Mouse (Mus musculus) olfactory bulb, adult 2 months (tissue): ENCODE results near the gene Atl3. TPM values are rescaled to one million over a fixed set of nuclear protein-coding genes. Genes with fewer than 3 reads are reported as not detected.
A peak's percentile ranks its signal among the peaks of the same experiment; 100 is the strongest.

Source experiments
- H3K27ac ChIP-seq: fragments of 200-500 bp; 2 replicates; pipeline ENCODE4 v1.5.1; 2012; ENCODE audit warnings: low read depth, low read length; ENCODE audit not compliant: insufficient read depth
- H3K4me1 ChIP-seq: fragments of 200-500 bp; 2 replicates; pipeline ENCODE4 v1.6.1; 2012; ENCODE audit warnings: low read length; ENCODE audit not compliant: control insufficient read depth, insufficient read depth
- H3K4me3 ChIP-seq: fragments of 200-500 bp; 2 replicates; pipeline ENCODE4 v1.5.1; 2012; ENCODE audit warnings: mild to moderate bottlenecking, low read depth, low read length, moderate library complexity; ENCODE audit not compliant: insufficient read depth
- CTCF ChIP-seq: fragments of 200-500 bp; IDR thresholded peaks from 2 replicates; pipeline ENCODE4 v1.5.1; 2012; ENCODE audit warnings: low read depth, mild to moderate bottlenecking, low read length, moderate library complexity; ENCODE audit not compliant: insufficient read depth
- POLR2A ChIP-seq: fragments of 200-500 bp; IDR thresholded peaks from 2 replicates; pipeline ENCODE4 v1.6.1; 2012; ENCODE audit warnings: mild to moderate bottlenecking, low read depth, low read length, moderate library complexity; ENCODE audit not compliant: insufficient read depth
- WGBS: fragments of 180-500 bp; shearing (Covaris S2); methylation state at CpG from one replicate; pipeline ENCODE4 v1.1.7; 2018; 5-methylcytosine and 5-hydroxymethylcytosine counted together
- polyA plus RNA-seq: library from polyadenylated mRNA; stranded (reverse); fragments of >200 nt; gene quantifications from 2 replicates; pipeline ENCODE4 v1.2.4, GENCODE M21; 2012; ENCODE audit warnings: low replicate concordance; ENCODE audit not compliant: missing spikeins, insufficient read depth, insufficient read length

The Atl3 gene
- polyA plus RNA-seq: not detected in 2 replicates

DNA sequence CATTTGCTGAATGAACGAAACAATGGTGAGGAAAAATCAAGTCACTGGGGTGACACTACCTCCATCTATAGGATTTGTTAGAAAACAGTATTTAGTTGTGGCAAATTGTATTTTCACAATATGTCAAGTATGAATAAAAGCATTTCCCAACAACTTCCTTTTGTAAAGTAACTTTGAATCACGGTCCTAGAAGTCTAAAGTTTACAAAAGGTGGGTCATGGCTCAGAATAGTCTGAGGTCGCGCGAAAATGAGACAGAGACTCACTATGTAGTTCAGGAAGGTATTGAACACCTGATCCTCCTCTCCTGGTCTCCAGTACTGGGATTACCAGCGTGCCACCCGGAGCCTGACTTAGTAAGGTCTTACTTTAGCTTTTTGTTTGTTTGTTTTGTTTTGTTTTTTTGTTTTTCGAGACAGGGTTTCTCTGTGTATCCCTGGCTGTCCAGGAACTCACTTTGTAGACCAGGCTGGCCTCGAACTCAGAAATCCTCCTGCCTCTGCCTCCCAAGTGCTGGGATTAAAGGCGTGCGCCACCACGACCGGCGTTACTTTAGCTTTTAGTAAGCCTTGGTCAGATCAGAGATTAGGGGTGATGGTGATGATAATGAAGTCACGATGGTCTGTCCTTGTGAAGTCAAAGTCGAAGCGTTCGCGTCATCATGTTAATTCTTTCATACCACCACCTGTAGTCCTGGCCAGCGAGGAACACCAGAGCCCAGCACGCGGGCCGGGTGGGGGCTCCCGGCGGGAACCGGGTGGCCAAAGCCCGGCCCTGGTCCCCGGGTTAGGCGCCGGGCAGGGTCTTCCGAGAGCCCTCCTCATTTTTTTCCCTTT lies at the start of gene Atl3:
Gene Atl3, plus strand, starts transcription at position 689 of the 835 bp plus-strand sequence.
- TF ChIP-seq POLR2A (no peak; the same call in none of the 2 replicates), CTCF (no peak)
- WGBS: 27% methylated on average over 31 of the region's 31 CpGs
- Histone ChIP-seq H3K4me3 (peak within 1 kb of the TSS; percentile 61), H3K27ac (peak within 1 kb of the TSS; percentile 88), H3K4me1 (peaks cover 2% of the 10 kb centered on the region; the same call in 1 of the 2 replicates)

DNA sequence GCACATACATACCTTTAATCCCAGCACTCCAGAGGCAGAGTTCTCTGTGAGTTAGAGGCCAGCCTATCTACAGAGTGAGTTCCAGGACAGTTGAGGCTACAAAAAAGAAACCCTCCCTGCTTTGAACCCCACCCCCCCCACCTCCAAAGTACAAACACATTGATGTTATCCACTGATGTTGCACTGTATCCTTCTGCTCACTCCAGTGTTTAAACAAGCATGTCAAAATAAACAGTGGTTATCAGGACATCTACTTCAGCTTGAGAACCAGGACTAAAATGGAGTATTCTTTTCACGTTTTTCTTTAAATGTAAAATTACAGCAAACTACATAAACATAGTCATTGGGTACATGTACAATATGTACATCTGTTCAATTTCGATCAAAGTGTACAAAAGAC lies 48.7 kb upstream of the Atl3 start:
- WGBS: 68% methylated on average over 2 of the region's 2 CpGs
- Histone ChIP-seq H3K27ac (no peak overlapping the region), H3K4me1 (peaks cover 4% of the 10 kb centered on the region), H3K4me3 (no peak overlapping the region)
- no peak for TF ChIP-seq POLR2A
- no peak for TF ChIP-seq CTCF

DNA sequence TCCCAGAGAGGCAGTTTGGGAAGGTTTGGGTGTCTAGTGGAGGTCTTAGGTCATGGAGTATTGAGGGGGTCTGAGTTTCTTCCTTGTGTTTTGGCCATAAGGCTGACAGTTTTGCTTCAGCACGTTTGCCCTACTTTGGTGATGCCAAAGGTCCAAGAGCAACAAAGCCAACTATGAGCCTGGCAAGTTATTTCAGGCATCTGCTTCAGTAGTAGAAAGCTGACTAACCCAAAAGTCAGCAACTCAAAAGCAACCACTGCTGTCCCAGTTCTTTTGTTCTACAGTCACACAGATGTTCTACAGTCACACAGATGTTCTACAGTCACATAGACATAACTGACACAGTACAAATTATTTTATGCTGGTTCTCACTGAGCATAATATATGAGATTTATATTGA lies 48.2 kb upstream of the Atl3 start:
- peaks cover 4% of the 10 kb centered on the region for H3K4me1 ChIP-seq
- H3K4me3 ChIP-seq: no peak overlapping the region
- WGBS: 50% methylated on average over 1 of the region's 1 CpGs
- TF ChIP-seq POLR2A (no peak), CTCF (no peak)
- H3K27ac ChIP-seq: no peak overlapping the region

DNA sequence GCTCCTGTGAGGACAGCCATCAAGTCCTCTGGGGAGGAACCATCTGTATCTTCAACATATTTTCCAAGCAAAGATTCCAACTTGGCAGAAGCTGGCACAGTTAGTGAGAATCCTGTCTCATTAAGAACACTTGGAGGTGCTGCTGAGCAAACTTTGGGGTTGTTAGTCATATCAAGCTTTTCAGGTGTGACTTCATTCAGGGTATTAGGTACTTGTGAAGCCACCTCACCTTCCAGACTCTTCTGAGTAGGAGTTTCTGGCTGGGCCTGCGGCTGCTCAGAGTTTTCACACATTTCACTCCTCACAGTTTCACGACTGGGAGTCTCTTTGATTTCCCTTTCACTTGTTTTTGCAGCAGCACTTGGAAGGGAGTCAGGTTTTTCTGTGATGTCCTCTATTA lies 37.0 kb upstream of the Atl3 start:
- TF ChIP-seq POLR2A (no peak), CTCF (no peak)
- 0 out of 2 replicates have a peak, but pooled peaks cover 2% of the 10 kb centered on the region for H3K4me1 ChIP-seq
- H3K27ac ChIP-seq: no peak overlapping the region
- no peak overlapping the region for H3K4me3 ChIP-seq
- 45% methylated on average over 2 of the region's 2 CpGs for WGBS

DNA sequence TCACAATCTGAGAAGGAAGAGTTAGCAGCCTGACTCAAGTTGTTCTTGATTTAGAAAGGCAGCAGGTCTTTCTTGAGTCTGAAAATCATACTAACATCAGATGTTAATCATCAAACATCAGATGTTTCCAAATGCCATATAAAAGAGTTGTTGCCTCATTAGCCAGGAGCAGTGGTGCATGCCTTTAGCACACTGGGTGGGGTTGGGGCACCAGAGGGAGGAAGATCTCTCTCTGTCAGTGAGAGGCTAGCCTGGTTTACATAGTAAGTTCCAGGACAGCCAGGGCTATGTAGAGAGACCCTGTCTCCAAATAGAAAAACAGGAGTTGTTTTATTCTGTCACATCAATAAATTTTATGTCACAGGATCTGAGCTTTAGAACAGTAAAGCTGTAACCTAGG lies 34.9 kb upstream of the Atl3 start:
- H3K4me1 ChIP-seq: 0 out of 2 replicates have a peak, but pooled peaks cover 2% of the 10 kb centered on the region
- H3K27ac ChIP-seq: no peak overlapping the region
- TF ChIP-seq CTCF (no peak), POLR2A (no peak)
- no peak overlapping the region for H3K4me3 ChIP-seq

DNA sequence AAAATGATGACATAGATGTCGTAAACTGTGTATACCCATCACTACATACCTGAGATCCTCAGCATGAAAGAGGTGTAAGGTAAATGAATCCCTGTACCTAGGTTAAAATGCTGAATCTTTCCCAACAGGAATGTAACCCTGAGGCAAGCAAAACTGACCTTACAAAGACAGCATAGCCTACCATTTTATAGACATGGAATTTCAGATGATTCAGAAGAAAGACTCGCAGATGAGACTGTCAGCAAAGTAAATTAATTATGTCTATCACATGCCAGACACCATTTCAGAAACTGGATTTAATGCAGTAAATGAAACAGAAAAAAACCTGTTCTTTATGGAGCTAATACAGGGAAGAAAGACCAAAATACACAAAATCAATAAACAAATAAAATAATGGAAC lies 34.5 kb upstream of the Atl3 start:
- TF ChIP-seq CTCF: no peak
- TF ChIP-seq POLR2A: no peak
- WGBS: 90% methylated on average over 2 of the region's 2 CpGs
- H3K4me3 ChIP-seq: no peak overlapping the region
- H3K4me1 ChIP-seq: 0 out of 2 replicates have a peak, but pooled peaks cover 2% of the 10 kb centered on the region
- no peak overlapping the region for H3K27ac ChIP-seq

DNA sequence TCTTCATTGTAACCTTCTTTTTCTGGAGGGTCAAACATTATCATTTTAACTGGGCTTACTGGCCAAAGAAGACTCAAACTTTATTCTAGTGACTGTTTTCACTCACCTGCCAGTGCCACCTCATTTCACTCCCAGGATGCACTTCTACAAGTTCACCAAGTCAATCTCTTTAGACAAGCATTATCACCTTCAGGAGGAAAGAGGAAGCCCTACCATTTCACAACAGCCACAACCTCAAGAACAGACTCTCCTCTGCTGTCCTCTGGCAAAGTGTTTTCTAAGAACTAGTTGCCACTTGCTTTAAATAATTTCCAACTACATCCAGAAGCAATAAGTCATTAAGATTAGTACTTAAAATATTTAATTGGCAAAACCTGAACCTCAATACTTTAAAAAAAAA lies 25.9 kb upstream of the Atl3 start:
- TF ChIP-seq CTCF (no peak), POLR2A (no peak)
- H3K4me3 ChIP-seq: no peak overlapping the region
- no peak overlapping the region for H3K27ac ChIP-seq
- H3K4me1 ChIP-seq: no peaks in the 10 kb centered on the region

DNA sequence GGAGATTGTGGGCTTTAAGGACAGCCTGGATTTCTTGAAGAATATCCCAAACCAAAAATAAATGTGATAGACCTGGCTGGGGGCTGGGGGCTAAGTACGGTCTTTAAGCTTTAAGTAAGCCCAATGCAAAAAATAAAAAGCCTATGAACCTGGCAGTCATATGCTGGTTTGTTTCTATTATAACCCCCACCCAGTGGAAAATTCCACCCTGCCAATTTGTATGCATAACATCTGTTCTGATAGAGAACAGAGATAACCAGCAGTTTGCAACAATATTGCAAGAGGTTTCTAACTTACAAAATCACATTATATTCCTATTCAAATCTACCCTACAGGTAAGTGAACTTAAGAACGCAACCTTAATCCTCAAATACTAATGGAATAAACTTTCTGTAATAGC lies 23.2 kb upstream of the Atl3 start:
- Histone ChIP-seq H3K4me1 (no peaks in the 10 kb centered on the region), H3K4me3 (no peak overlapping the region), H3K27ac (no peak overlapping the region)
- no peak for TF ChIP-seq CTCF
- no peak for TF ChIP-seq POLR2A
- WGBS: 82% methylated on average over 2 of the region's 2 CpGs

DNA sequence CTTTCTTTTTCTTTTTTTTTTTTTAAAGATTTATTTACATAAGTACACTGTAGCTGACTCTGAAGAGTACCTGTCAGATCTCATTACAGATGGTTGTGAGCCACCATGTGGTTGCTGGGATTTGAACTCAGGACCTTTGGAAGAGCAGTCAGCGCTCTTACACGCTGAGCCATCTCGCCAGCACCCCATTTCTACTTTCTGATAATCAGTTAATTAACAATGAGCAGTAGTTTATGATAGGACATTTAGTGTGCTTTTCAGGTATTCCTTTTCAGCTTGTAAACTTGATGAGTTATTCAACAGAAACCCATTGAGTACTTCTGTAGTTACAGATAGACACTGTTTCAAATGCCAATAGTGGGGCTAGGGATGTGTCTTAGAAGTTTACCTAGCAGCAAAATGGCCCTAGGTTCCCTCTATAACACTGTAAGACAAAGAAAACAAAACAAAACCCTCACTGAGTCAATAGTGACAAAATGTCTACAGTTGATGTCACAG lies 14.0 kb upstream of the Atl3 start:
- TF ChIP-seq POLR2A: no peak
- no peak for TF ChIP-seq CTCF
- H3K27ac ChIP-seq: no peak overlapping the region
- peaks cover 2% of the 10 kb centered on the region; the same call in 1 of the 2 replicates for H3K4me1 ChIP-seq
- H3K4me3 ChIP-seq: no peak overlapping the region
- WGBS: 95% methylated on average over 3 of the region's 3 CpGs
